Mouse (Mus musculus): ENCODE data around the gene Fam76a. TPM values are rescaled to one million over a fixed set of nuclear protein-coding genes. Genes with fewer than 3 reads are reported as not detected.
"Not testable (repeated sequence)": the region's sequence is repeated elsewhere in the genome, so short reads cannot be mapped to it uniquely, and the experiment has no call there.

Fam76a gene
- polyA plus RNA-seq, 1 experiment from 2014 or later = 41.9 TPM

DNA sequence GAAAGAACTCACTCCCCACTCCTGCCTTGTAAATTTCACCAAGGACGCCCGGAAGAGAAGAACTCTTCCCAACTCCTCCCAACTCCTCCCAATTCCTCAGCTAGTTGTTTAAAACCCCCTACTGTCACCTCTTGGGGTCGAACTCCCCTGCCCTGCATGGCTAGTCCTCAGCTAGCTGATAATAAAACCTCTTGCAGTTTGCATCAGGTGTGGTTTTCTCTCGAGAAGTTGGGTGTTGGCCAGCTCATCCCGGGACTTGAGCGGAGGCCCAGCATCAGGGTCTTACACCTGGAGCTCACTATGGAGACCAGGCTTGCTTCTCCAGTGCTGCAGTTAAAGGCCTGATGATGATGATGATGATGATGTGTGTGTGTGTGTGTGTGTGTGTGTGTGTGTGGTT, 3.9 kb downstream of the Fam76a start:
- 79% methylated on average over 6 of the region's 6 CpGs for WGBS
- Histone ChIP-seq H3K36me3 (ENCODE audit: control insufficient read depth, insufficient read depth, low read length) (peaks cover 46% of the 10 kb centered on the region), H3K4me1 (replicated peaks; ENCODE audit: control insufficient read depth, insufficient read depth, low read length) (peaks cover 11% of the 10 kb centered on the region; the same call in 1 of the 2 replicates)
- H3K27ac ChIP-seq (ENCODE audit: low read depth); H3K27me3 ChIP-seq (replicated peaks; ENCODE audit: control insufficient read depth, insufficient read depth, low read length); H3K9ac ChIP-seq (ENCODE audit: low read length); H3K4me2 ChIP-seq (ENCODE audit: low read length); ATAC-seq (replicated peaks; ENCODE audit: low FRiP score, low TSS enrichment, low read depth); H3K9me3 ChIP-seq (ENCODE audit: control insufficient read depth, low read length); DNase-seq (ENCODE audit: low spot score); H3K4me3 ChIP-seq (ENCODE audit: low read depth, low read length): not testable (repeated sequence)

DNA sequence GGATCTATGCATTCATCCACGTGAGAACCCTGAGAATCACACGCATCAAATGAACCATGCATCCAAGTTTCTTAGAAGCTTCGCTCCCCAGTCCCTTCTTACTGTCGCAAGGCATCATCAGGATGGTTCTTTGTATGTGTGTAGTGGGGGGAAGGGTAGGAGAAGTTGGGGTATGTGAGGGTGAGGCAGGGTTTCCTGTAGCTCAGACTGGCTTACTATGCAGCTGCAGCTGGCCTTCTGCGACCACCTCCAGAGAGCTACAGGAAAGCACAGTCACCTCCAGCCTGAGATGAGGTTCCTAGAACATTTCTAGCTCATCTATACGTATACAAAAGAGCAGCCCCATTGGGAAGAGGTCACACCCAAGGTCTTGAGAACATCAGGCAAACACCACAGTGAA, 10.2 kb downstream of the Fam76a start:
- Histone ChIP-seq H3K4me3 (ENCODE audit: low read depth, low read length) (no peak overlapping the region), H3K4me2 (ENCODE audit: low read length) (no peak overlapping the region), H3K27me3 (replicated peaks; ENCODE audit: control insufficient read depth, insufficient read depth, low read length) (no peaks in the 10 kb centered on the region), H3K36me3 (ENCODE audit: control insufficient read depth, insufficient read depth, low read length) (peaks cover 88% of the 10 kb centered on the region), H3K4me1 (replicated peaks; ENCODE audit: control insufficient read depth, insufficient read depth, low read length) (no peaks in the 10 kb centered on the region), H3K9me3 (ENCODE audit: control insufficient read depth, low read length) (no peaks in the 10 kb centered on the region), H3K9ac (ENCODE audit: low read length) (no peak overlapping the region), H3K27ac (ENCODE audit: low read depth) (no peak overlapping the region)
- WGBS = 89% methylated on average over 6 of the region's 6 CpGs
- ATAC-seq (replicated peaks; ENCODE audit: low FRiP score, low TSS enrichment, low read depth) (no peak), DNase-seq (ENCODE audit: low spot score) (no peak)

DNA sequence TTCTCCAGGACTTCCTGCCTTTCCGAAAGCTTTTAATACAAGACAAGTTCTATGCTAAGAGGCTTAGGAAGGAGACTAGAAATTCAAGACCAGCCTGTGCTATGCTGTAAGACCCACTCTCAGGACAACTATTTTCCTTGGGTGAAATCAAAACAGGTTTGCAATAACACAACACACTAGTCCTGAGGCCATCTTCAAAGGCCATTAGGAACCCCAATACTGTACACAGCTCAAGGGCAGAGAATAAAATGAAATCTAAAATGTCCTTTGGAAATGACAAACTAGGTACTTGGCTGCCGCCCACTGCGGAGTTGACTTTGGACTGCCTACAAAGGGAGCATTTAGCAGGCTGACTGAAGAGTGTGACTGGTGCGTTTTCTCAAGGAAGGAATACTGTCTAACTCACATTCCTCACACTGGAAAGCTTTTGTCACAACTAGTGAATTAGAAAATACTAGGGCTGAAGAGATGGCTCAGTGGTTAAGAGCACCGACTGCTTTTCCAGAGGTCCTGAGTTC, 16.5 kb downstream of the Fam76a start:
- Histone ChIP-seq H3K4me2 (ENCODE audit: low read length) (no peak overlapping the region), H3K4me1 (replicated peaks; ENCODE audit: control insufficient read depth, insufficient read depth, low read length) (no peaks in the 10 kb centered on the region; the same call in 1 of the 2 replicates), H3K27me3 (replicated peaks; ENCODE audit: control insufficient read depth, insufficient read depth, low read length) (no peaks in the 10 kb centered on the region), H3K9ac (ENCODE audit: low read length) (no peak overlapping the region), H3K9me3 (ENCODE audit: control insufficient read depth, low read length) (no peaks in the 10 kb centered on the region), H3K4me3 (ENCODE audit: low read depth, low read length) (no peak overlapping the region), H3K27ac (ENCODE audit: low read depth) (no peak overlapping the region), H3K36me3 (ENCODE audit: control insufficient read depth, insufficient read depth, low read length) (peaks cover 74% of the 10 kb centered on the region)
- ATAC-seq (replicated peaks; ENCODE audit: low FRiP score, low TSS enrichment, low read depth) (no peak), DNase-seq (ENCODE audit: low spot score) (no peak)
- 94% methylated on average over 5 of the region's 5 CpGs for WGBS

DNA sequence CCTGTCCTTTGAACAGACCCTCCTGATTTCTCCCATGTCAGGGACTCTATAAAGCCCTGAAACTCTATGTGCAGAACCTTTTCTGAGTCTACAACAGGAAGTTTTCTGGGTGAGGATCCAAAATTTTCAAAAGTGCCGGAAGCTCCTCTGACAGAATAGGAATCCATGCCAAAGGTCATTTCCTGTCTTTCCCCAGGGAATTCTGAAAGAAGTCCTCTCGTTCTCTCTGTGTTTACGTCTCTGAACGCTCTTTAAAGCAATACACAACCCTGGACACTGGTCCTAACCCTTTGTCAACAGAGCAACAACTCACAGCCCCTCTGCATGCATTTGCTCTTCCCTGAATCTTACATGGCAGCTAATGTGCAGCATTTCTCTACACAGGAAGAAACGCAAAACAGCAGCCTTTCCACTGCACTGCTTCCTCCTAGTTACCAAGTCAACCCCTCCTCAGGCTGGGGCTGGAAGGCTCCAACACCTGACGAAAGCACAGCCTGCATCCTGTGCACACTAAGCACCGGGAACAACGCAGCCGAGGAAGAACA, 17.5 kb downstream of the Fam76a start:
- no peak overlapping the region for H3K9ac ChIP-seq (ENCODE audit: low read length)
- no peaks in the 10 kb centered on the region for H3K9me3 ChIP-seq (ENCODE audit: control insufficient read depth, low read length)
- no peak for DNase-seq (ENCODE audit: low spot score)
- H3K36me3 ChIP-seq (ENCODE audit: control insufficient read depth, insufficient read depth, low read length) = peaks cover 69% of the 10 kb centered on the region
- H3K4me2 ChIP-seq (ENCODE audit: low read length) = no peak overlapping the region
- WGBS = 43% methylated on average over 9 of the region's 9 CpGs
- H3K4me3 ChIP-seq (ENCODE audit: low read depth, low read length) = no peak overlapping the region
- no peak for ATAC-seq (replicated peaks; ENCODE audit: low FRiP score, low TSS enrichment, low read depth)
- no peak overlapping the region for H3K27ac ChIP-seq (ENCODE audit: low read depth)
- H3K27me3 ChIP-seq (replicated peaks; ENCODE audit: control insufficient read depth, insufficient read depth, low read length) = no peaks in the 10 kb centered on the region
- no peaks in the 10 kb centered on the region; the same call in 1 of the 2 replicates for H3K4me1 ChIP-seq (replicated peaks; ENCODE audit: control insufficient read depth, insufficient read depth, low read length)

DNA sequence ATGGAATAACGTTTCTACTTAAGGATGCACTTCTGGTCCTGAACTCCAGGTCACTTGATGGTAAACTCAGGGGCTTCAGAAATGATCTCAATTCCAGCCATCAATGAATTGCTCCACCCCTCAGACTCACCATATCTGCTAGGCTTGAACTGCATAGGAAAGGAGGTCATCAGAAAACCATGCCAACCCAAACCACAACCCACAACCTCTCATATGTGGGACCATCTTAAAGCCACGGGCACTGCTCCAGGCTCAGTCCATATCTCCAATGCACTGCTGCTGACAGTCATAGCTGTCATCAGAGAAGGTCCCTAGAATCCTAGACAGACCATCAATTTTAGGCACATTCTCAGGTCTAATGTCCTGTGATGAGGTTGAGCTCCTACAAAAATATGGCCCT, 18.3 kb downstream of the Fam76a start:
- 91% methylated on average over 2 of the region's 2 CpGs for WGBS
- no peak for DNase-seq (ENCODE audit: low spot score)
- no peak overlapping the region for H3K4me3 ChIP-seq (ENCODE audit: low read depth, low read length)
- no peak for ATAC-seq (replicated peaks; ENCODE audit: low FRiP score, low TSS enrichment, low read depth)
- no peaks in the 10 kb centered on the region for H3K9me3 ChIP-seq (ENCODE audit: control insufficient read depth, low read length)
- H3K4me1 ChIP-seq (replicated peaks; ENCODE audit: control insufficient read depth, insufficient read depth, low read length) = no peaks in the 10 kb centered on the region; the same call in 1 of the 2 replicates
- H3K9ac ChIP-seq (ENCODE audit: low read length) = no peak overlapping the region
- H3K27me3 ChIP-seq (replicated peaks; ENCODE audit: control insufficient read depth, insufficient read depth, low read length) = no peaks in the 10 kb centered on the region
- H3K4me2 ChIP-seq (ENCODE audit: low read length) = no peak overlapping the region
- no peak overlapping the region for H3K27ac ChIP-seq (ENCODE audit: low read depth)
- peaks cover 61% of the 10 kb centered on the region for H3K36me3 ChIP-seq (ENCODE audit: control insufficient read depth, insufficient read depth, low read length)

DNA sequence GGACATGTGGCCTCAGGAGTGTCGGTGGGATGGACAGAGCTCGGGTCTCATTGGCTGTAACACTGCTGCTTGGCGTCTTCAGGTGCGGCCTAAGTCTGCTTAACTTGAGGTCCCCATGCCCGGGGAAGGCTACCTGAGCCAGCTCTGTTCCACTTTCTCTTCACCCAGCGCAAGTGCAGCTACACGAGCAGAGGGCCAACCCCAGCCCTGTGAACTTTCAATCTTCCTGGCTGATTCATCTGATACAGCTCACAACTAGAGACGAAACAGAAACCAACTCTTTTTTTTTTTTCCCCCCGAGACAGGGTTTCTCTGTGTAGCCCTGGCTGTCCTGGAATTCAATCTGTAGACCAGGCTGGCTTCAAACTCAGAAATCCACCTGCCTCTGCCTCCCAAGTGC, 24.2 kb downstream of the Fam76a start:
- Histone ChIP-seq H3K4me3 (ENCODE audit: low read depth, low read length) (no peak overlapping the region), H3K4me2 (ENCODE audit: low read length) (no peak overlapping the region), H3K9me3 (ENCODE audit: control insufficient read depth, low read length) (no peaks in the 10 kb centered on the region), H3K4me1 (replicated peaks; ENCODE audit: control insufficient read depth, insufficient read depth, low read length) (no peaks in the 10 kb centered on the region), H3K27me3 (replicated peaks; ENCODE audit: control insufficient read depth, insufficient read depth, low read length) (no peaks in the 10 kb centered on the region), H3K27ac (ENCODE audit: low read depth) (no peak overlapping the region), H3K9ac (ENCODE audit: low read length) (no peak overlapping the region), H3K36me3 (ENCODE audit: control insufficient read depth, insufficient read depth, low read length) (peaks cover 27% of the 10 kb centered on the region)
- ATAC-seq (replicated peaks; ENCODE audit: low FRiP score, low TSS enrichment, low read depth) (no peak), DNase-seq (ENCODE audit: low spot score) (no peak)
- WGBS = 85% methylated on average over 9 of the region's 9 CpGs

DNA sequence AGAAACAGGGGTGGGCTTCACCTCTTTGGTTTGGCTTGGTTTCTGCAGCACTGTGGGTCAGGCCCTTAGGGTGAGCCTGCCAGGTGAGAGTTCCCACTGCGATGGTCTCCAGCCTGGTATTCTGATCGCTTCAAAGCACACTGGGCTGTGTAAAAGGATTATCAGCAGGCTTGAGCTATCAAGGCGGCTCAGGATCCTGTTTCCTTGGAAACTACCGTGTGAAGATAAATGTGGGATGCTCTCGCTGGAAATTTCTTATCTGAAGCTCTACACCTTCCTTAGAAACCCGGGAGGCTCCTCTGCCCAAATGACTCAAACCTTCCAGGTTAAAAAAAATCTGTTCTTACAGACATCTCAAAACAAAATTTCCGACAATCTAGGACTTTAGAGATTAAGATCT, 28.0 kb downstream of the Fam76a start:
- H3K4me2 ChIP-seq (ENCODE audit: low read length) = no peak overlapping the region
- no peak overlapping the region for H3K9ac ChIP-seq (ENCODE audit: low read length)
- H3K27me3 ChIP-seq (replicated peaks; ENCODE audit: control insufficient read depth, insufficient read depth, low read length) = no peaks in the 10 kb centered on the region
- DNase-seq (ENCODE audit: low spot score) (no peak), ATAC-seq (replicated peaks; ENCODE audit: low FRiP score, low TSS enrichment, low read depth) (no peak)
- H3K36me3 ChIP-seq (ENCODE audit: control insufficient read depth, insufficient read depth, low read length) = no peaks in the 10 kb centered on the region
- H3K27ac ChIP-seq (ENCODE audit: low read depth) = no peak overlapping the region
- no peak overlapping the region for H3K4me3 ChIP-seq (ENCODE audit: low read depth, low read length)
- WGBS = 14% methylated on average over 7 of the region's 7 CpGs
- no peaks in the 10 kb centered on the region for H3K9me3 ChIP-seq (ENCODE audit: control insufficient read depth, low read length)
- H3K4me1 ChIP-seq (replicated peaks; ENCODE audit: control insufficient read depth, insufficient read depth, low read length) = no peaks in the 10 kb centered on the region

GRCm38 (mm10) chr4:132884844-132885374, 37.4 kb downstream of the Fam76a start:
- H3K36me3 ChIP-seq (ENCODE audit: control insufficient read depth, insufficient read depth, low read length) = peaks cover 9% of the 10 kb centered on the region
- peak overlapping the region; percentile 91 for H3K4me2 ChIP-seq (ENCODE audit: low read length)
- 9% methylated on average over 9 of the region's 9 CpGs for WGBS
- peak overlapping the region; percentile 72; the same call in 1 of the 2 replicates for H3K27ac ChIP-seq (ENCODE audit: low read depth)
- no peaks in the 10 kb centered on the region for H3K9me3 ChIP-seq (ENCODE audit: control insufficient read depth, low read length)
- peak overlapping the region; percentile 90 for H3K9ac ChIP-seq (ENCODE audit: low read length)
- H3K4me1 ChIP-seq (replicated peaks; ENCODE audit: control insufficient read depth, insufficient read depth, low read length) = peaks cover 12% of the 10 kb centered on the region; the same call in 1 of the 2 replicates
- peak overlapping the region; percentile 99 for H3K4me3 ChIP-seq (ENCODE audit: low read depth, low read length)
- no peaks in the 10 kb centered on the region for H3K27me3 ChIP-seq (replicated peaks; ENCODE audit: control insufficient read depth, insufficient read depth, low read length)
- DNase-seq (ENCODE audit: low spot score) = no peak
- ATAC-seq (replicated peaks; ENCODE audit: low FRiP score, low TSS enrichment, low read depth) = 0 out of 2 replicates have a peak, but pooled peaks have one; percentile 2

Data from intestine, embryonic 14.5 days (tissue).